In genomic region chr16:31918248-31918724, GRCm38 (mm10) we compare ENCODE assay signal across 8 mouse cellular contexts. TPM values are rescaled to one million over a fixed set of nuclear protein-coding genes. Genes with fewer than 3 reads are reported as not detected.
DNase-seq lines count a peak whose midpoint lies in the region; ATAC-seq and TF ChIP-seq lines count a peak whose summit lies in the region.

No protein-coding gene starts in this region.

- DNase-seq in brain, adult 2 months (ENCODE audit: low read depth, low spot score): peak; percentile 95
- peak; percentile 90 for DNase-seq in limb, embryonic 14.5 days (ENCODE audit: low spot score)
- peak; percentile 15 to 52 for DNase-seq in spleen, adult 2 months (ENCODE audit: low read depth in 1 of 2, low spot score in 2 of 2)

- no peaks in the 10 kb centered on the region for H3K27me3 ChIP-seq in C2C12 (ENCODE audit: control insufficient read depth, insufficient read depth, insufficient read length)
- H3K27me3 ChIP-seq in heart, embryonic 11.5 days (ENCODE audit: control insufficient read depth, insufficient read depth, low read length): no peaks in the 10 kb centered on the region
- H3K27me3 ChIP-seq in kidney, embryonic 14.5 days (ENCODE audit: control insufficient read depth, insufficient read depth, low read length): no peaks in the 10 kb centered on the region
- no peaks in the 10 kb centered on the region for H3K27me3 ChIP-seq in limb, embryonic 14.5 days (ENCODE audit: control insufficient read depth, insufficient read depth, low read length)
- no peaks in the 10 kb centered on the region for H3K27me3 ChIP-seq in midbrain, embryonic 16.5 days (ENCODE audit: control insufficient read depth, insufficient read depth, low read depth, low read length)
- no peaks in the 10 kb centered on the region for H3K27me3 ChIP-seq in spleen, adult 2 months (ENCODE audit: control insufficient read depth, insufficient read depth, low read length)

- TF ChIP-seq POLR2A in embryonic fibroblast, embryonic 13.5 days (IDR thresholded peaks at IDR 0.05; ENCODE audit: low read depth, low read length): no peak
- TF ChIP-seq POLR2A in limb, embryonic 14.5 days (IDR thresholded peaks at IDR 0.05; ENCODE audit: borderline replicate concordance, extremely low read depth, insufficient read depth, insufficient read length): no peak
- no peak for TF ChIP-seq POLR2A in spleen, adult 2 months (IDR thresholded peaks at IDR 0.05; ENCODE audit: low read depth, low read length)

- no peaks in the 10 kb centered on the region for H3K9me3 ChIP-seq in heart, embryonic 11.5 days (replicated peaks; ENCODE audit: control insufficient read depth, low read length)
- H3K9me3 ChIP-seq in kidney, embryonic 14.5 days (ENCODE audit: control insufficient read depth, low read length): no peaks in the 10 kb centered on the region
- no peaks in the 10 kb centered on the region for H3K9me3 ChIP-seq in limb, embryonic 14.5 days (ENCODE audit: control insufficient read depth, low read length)
- no peaks in the 10 kb centered on the region for H3K9me3 ChIP-seq in midbrain, embryonic 16.5 days (replicated peaks; ENCODE audit: control insufficient read depth, low read length, poor library complexity, severe bottlenecking)

- H3K79me2 ChIP-seq in C2C12 (ENCODE audit: control insufficient read depth, insufficient read depth): no peaks in the 10 kb centered on the region

- no peak overlapping the region for H3K27ac ChIP-seq in embryonic fibroblast, embryonic 13.5 days (ENCODE audit: insufficient read depth, low read length)
- no peak overlapping the region for H3K27ac ChIP-seq in heart, embryonic 11.5 days (ENCODE audit: low read depth, low read length)
- H3K27ac ChIP-seq in kidney, embryonic 14.5 days (ENCODE audit: low read depth, low read length): no peak overlapping the region
- H3K27ac ChIP-seq in limb, embryonic 14.5 days (replicated peaks; ENCODE audit: low read depth, low read length): no peak overlapping the region
- H3K27ac ChIP-seq in midbrain, embryonic 16.5 days (ENCODE audit: low read length): no peak overlapping the region; the same call in 1 of the 2 replicates
- H3K27ac ChIP-seq in spleen, adult 2 months (ENCODE audit: insufficient read depth, low read length): no peak overlapping the region

- no peak overlapping the region for H3ac ChIP-seq in C2C12 (ENCODE audit: control insufficient read depth, insufficient read length, low read depth)

- no peaks in the 10 kb centered on the region for H3K79me3 ChIP-seq in C2C12 (ENCODE audit: low read depth)

- peak; percentile 60 for TF ChIP-seq CTCF in C2C12 (IDR thresholded peaks at IDR 0.05; ENCODE audit: control insufficient read depth, insufficient read depth, insufficient read length)
- peak; percentile 79 for TF ChIP-seq CTCF in embryonic fibroblast, embryonic 13.5 days (IDR thresholded peaks at IDR 0.05; ENCODE audit: borderline replicate concordance, insufficient read depth, low read length)
- TF ChIP-seq CTCF in spleen, adult 2 months (IDR thresholded peaks at IDR 0.05; ENCODE audit: extremely low read depth, insufficient read depth, insufficient read length, insufficient replicate concordance): peak; percentile 69; the same call in 1 of the 2 replicates

- 5% methylated on average over 14 of the region's 14 CpGs for WGBS in heart, embryonic 11.5 days (ENCODE audit: insufficient replicate concordance)
- 4% methylated on average over 14 of the region's 14 CpGs for WGBS in kidney, embryonic 14.5 days
- WGBS in limb, embryonic 14.5 days: 3% methylated on average over 14 of the region's 14 CpGs
- 6% methylated on average over 14 of the region's 14 CpGs for WGBS in midbrain, embryonic 16.5 days
- 11% methylated on average over 14 of the region's 14 CpGs for WGBS in spleen, adult 2 months

- H3K4me1 ChIP-seq in embryonic fibroblast, embryonic 13.5 days (ENCODE audit: control insufficient read depth, insufficient read depth, low read length): no peaks in the 10 kb centered on the region
- H3K4me1 ChIP-seq in heart, embryonic 11.5 days (ENCODE audit: control insufficient read depth, insufficient read depth, low read length): no peaks in the 10 kb centered on the region
- no peaks in the 10 kb centered on the region for H3K4me1 ChIP-seq in kidney, embryonic 14.5 days (ENCODE audit: control insufficient read depth, insufficient read depth, low read length)
- H3K4me1 ChIP-seq in limb, embryonic 14.5 days (ENCODE audit: control insufficient read depth, insufficient read depth, low read length): peaks cover 5% of the 10 kb centered on the region; the same call in 1 of the 2 replicates
- H3K4me1 ChIP-seq in midbrain, embryonic 16.5 days (ENCODE audit: control insufficient read depth, insufficient read depth, low read length): no peaks in the 10 kb centered on the region; the same call in 1 of the 2 replicates
- H3K4me1 ChIP-seq in spleen, adult 2 months (ENCODE audit: control insufficient read depth, insufficient read depth, insufficient read length): no peaks in the 10 kb centered on the region

- H3K4me3 ChIP-seq in C2C12 (ENCODE audit: insufficient read depth, poor library complexity, severe bottlenecking): no peak overlapping the region
- no peak overlapping the region for H3K4me3 ChIP-seq in embryonic fibroblast, embryonic 13.5 days (ENCODE audit: insufficient read depth, low read length)
- no peak overlapping the region for H3K4me3 ChIP-seq in heart, embryonic 11.5 days (ENCODE audit: low read depth, low read length)
- 0 out of 2 replicates have a peak overlapping the region, but pooled peaks have one; percentile 13 for H3K4me3 ChIP-seq in kidney, embryonic 14.5 days (ENCODE audit: low read length)
- peak overlapping the region; percentile 8; the same call in 1 of the 2 replicates for H3K4me3 ChIP-seq in limb, embryonic 14.5 days (replicated peaks; ENCODE audit: low read length)
- no peak overlapping the region for H3K4me3 ChIP-seq in midbrain, embryonic 16.5 days (ENCODE audit: low read depth, low read length)
- H3K4me3 ChIP-seq in spleen, adult 2 months (ENCODE audit: extremely low read depth, insufficient read depth, insufficient read length): no peak overlapping the region

- no peak for ATAC-seq in heart, embryonic 11.5 days (replicated peaks; ENCODE audit: insufficient number of reproducible peaks, low FRiP score, low TSS enrichment)
- ATAC-seq in kidney, embryonic 14.5 days (ENCODE audit: low FRiP score, low TSS enrichment): peak; percentile 22; the same call in 1 of the 2 replicates
- ATAC-seq in limb, embryonic 14.5 days (ENCODE audit: low FRiP score, low read depth): peak; percentile 74; the same call in 1 of the 2 replicates
- ATAC-seq in midbrain, embryonic 16.5 days: peak; percentile 54; the same call in 1 of the 2 replicates

- peak overlapping the region; percentile 53 for H3K4me2 ChIP-seq in heart, embryonic 11.5 days
- H3K4me2 ChIP-seq in kidney, embryonic 14.5 days (replicated peaks; ENCODE audit: low read depth, low read length): peak overlapping the region; percentile 36
- H3K4me2 ChIP-seq in limb, embryonic 14.5 days (replicated peaks; ENCODE audit: low read depth, low read length, severe bottlenecking): peak overlapping the region; percentile 41
- H3K4me2 ChIP-seq in midbrain, embryonic 16.5 days (ENCODE audit: low read length): peak overlapping the region; percentile 33

- H3K36me3 ChIP-seq in C2C12 (ENCODE audit: control insufficient read depth, insufficient read depth): no peaks in the 10 kb centered on the region
- no peaks in the 10 kb centered on the region for H3K36me3 ChIP-seq in heart, embryonic 11.5 days (ENCODE audit: control insufficient read depth, insufficient read depth, low read length)
- H3K36me3 ChIP-seq in kidney, embryonic 14.5 days (ENCODE audit: control insufficient read depth, insufficient read depth, low read length): no peaks in the 10 kb centered on the region
- H3K36me3 ChIP-seq in limb, embryonic 14.5 days (ENCODE audit: control insufficient read depth, insufficient read depth, low read length): no peaks in the 10 kb centered on the region
- H3K36me3 ChIP-seq in midbrain, embryonic 16.5 days (ENCODE audit: control insufficient read depth, insufficient read depth, low read length): no peaks in the 10 kb centered on the region
- no peaks in the 10 kb centered on the region for H3K36me3 ChIP-seq in spleen, adult 2 months (ENCODE audit: control insufficient read depth, insufficient read depth, low read length)

- no peak overlapping the region for H3K9ac ChIP-seq in heart, embryonic 11.5 days (ENCODE audit: low read depth, low read length)
- 0 out of 2 replicates have a peak overlapping the region, but pooled peaks have one; percentile 20 for H3K9ac ChIP-seq in kidney, embryonic 14.5 days (ENCODE audit: low read depth, low read length)
- 0 out of 2 replicates have a peak overlapping the region, but pooled peaks have one; percentile 34 for H3K9ac ChIP-seq in limb, embryonic 14.5 days (ENCODE audit: low read depth, low read length, severe bottlenecking)
- peak overlapping the region; percentile 31; the same call in 1 of the 2 replicates for H3K9ac ChIP-seq in midbrain, embryonic 16.5 days (ENCODE audit: low read depth, low read length)

RNA-seq across cellular contexts. Expression of gene Pigz, which starts 15.4 kb away (rescaled TPM):
- 0.05 TPM for polyA plus RNA-seq in C2C12 (2012; fragmentation: generic; extraction: Trizol)
- not detected in 2 replicates for polyA plus RNA-seq in embryonic fibroblast, embryonic 13.5 days (2011; ENCODE audit: insufficient read length, low read depth, missing spikeins)
- polyA plus RNA-seq in heart, embryonic 11.5 days (2014; fragmentation: Nextera tagmentation; extraction: Ambion mirVana): 0.55 TPM in 1 of 2 replicates, not detected in the other
- polyA plus RNA-seq in kidney, embryonic 14.5 days (2014; fragmentation: Nextera tagmentation; extraction: Ambion mirVana): 0.27 and 0.97 TPM in 2 replicates
- polyA plus RNA-seq in limb, embryonic 14.5 days (2012; rRNA removed): 0.20 and 0.35 TPM in 2 replicates
- polyA plus RNA-seq in limb, embryonic 14.5 days (2014; fragmentation: Nextera tagmentation; extraction: Ambion mirVana): 0.32 and 0.50 TPM in 2 replicates
- 2.7 and 3.5 TPM in 2 replicates for polyA plus RNA-seq in midbrain, embryonic 16.5 days (2015; fragmentation: Nextera tagmentation; extraction: Ambion mirVana)
- 6.9 and 7.8 TPM in 2 replicates for polyA plus RNA-seq in spleen, adult 2 months (2012; rRNA removed)

RNA-seq across cellular contexts. Expression of gene 0610012G03Rik, which starts 30.0 kb away (rescaled TPM):
- 46.3 TPM for polyA plus RNA-seq in C2C12 (2012; fragmentation: generic; extraction: Trizol)
- 16.8 and 19.0 TPM in 2 replicates for polyA plus RNA-seq in embryonic fibroblast, embryonic 13.5 days (2011; ENCODE audit: insufficient read length, low read depth, missing spikeins)
- polyA plus RNA-seq in heart, embryonic 11.5 days (2014; fragmentation: Nextera tagmentation; extraction: Ambion mirVana): 105 and 113 TPM in 2 replicates
- polyA plus RNA-seq in kidney, embryonic 14.5 days (2014; fragmentation: Nextera tagmentation; extraction: Ambion mirVana): 96.4 and 99.1 TPM in 2 replicates
- 55.4 and 72.1 TPM in 2 replicates for polyA plus RNA-seq in limb, embryonic 14.5 days (2012; rRNA removed)
- polyA plus RNA-seq in limb, embryonic 14.5 days (2014; fragmentation: Nextera tagmentation; extraction: Ambion mirVana): 99.4 and 100 TPM in 2 replicates
- polyA plus RNA-seq in midbrain, embryonic 16.5 days (2015; fragmentation: Nextera tagmentation; extraction: Ambion mirVana): 114 and 117 TPM in 2 replicates
- 37.6 and 68.9 TPM in 2 replicates for polyA plus RNA-seq in spleen, adult 2 months (2012; rRNA removed)

RNA-seq across cellular contexts. Expression of gene Ncbp2, which starts 30.0 kb away (rescaled TPM):
- polyA plus RNA-seq in C2C12 (2012; fragmentation: generic; extraction: Trizol): 34.4 TPM
- 73.8 and 91.5 TPM in 2 replicates for polyA plus RNA-seq in embryonic fibroblast, embryonic 13.5 days (2011; ENCODE audit: insufficient read length, low read depth, missing spikeins)
- polyA plus RNA-seq in heart, embryonic 11.5 days (2014; fragmentation: Nextera tagmentation; extraction: Ambion mirVana): 87.5 and 90.0 TPM in 2 replicates
- 117 and 123 TPM in 2 replicates for polyA plus RNA-seq in kidney, embryonic 14.5 days (2014; fragmentation: Nextera tagmentation; extraction: Ambion mirVana)
- 60.0 and 124 TPM in 2 replicates for polyA plus RNA-seq in limb, embryonic 14.5 days (2012; rRNA removed)
- 104 and 115 TPM in 2 replicates for polyA plus RNA-seq in limb, embryonic 14.5 days (2014; fragmentation: Nextera tagmentation; extraction: Ambion mirVana)
- 103 and 105 TPM in 2 replicates for polyA plus RNA-seq in midbrain, embryonic 16.5 days (2015; fragmentation: Nextera tagmentation; extraction: Ambion mirVana)
- polyA plus RNA-seq in spleen, adult 2 months (2012; rRNA removed): 3.3 and 5.9 TPM in 2 replicates

RNA-seq across cellular contexts. Expression of gene Meltf, which starts 39.7 kb away (rescaled TPM):
- not detected for polyA plus RNA-seq in C2C12 (2012; fragmentation: generic; extraction: Trizol)
- not detected in 2 replicates for polyA plus RNA-seq in embryonic fibroblast, embryonic 13.5 days (2011; ENCODE audit: insufficient read length, low read depth, missing spikeins)
- polyA plus RNA-seq in heart, embryonic 11.5 days (2014; fragmentation: Nextera tagmentation; extraction: Ambion mirVana): not detected in 2 replicates
- polyA plus RNA-seq in kidney, embryonic 14.5 days (2014; fragmentation: Nextera tagmentation; extraction: Ambion mirVana): 0.10 TPM in 1 of 2 replicates, not detected in the other
- 9.6 and 12.7 TPM in 2 replicates for polyA plus RNA-seq in limb, embryonic 14.5 days (2012; rRNA removed)
- polyA plus RNA-seq in limb, embryonic 14.5 days (2014; fragmentation: Nextera tagmentation; extraction: Ambion mirVana): 2.3 and 3.1 TPM in 2 replicates
- polyA plus RNA-seq in midbrain, embryonic 16.5 days (2015; fragmentation: Nextera tagmentation; extraction: Ambion mirVana): 0.07 and 0.28 TPM in 2 replicates
- polyA plus RNA-seq in spleen, adult 2 months (2012; rRNA removed): 0.07 and 0.09 TPM in 2 replicates

Comparison
In these comparisons a context has a peak if more than half of its experiments do, and no peak if none do; other contexts are left out.
1. H3K4me3 ChIP-seq: peak in kidney, embryonic 14.5 days (single experiment) and limb, embryonic 14.5 days (single experiment); none in C2C12 (single experiment), embryonic fibroblast, embryonic 13.5 days (single experiment), heart, embryonic 11.5 days (single experiment), midbrain, embryonic 16.5 days (single experiment) and spleen, adult 2 months (single experiment).
2. DNase-seq: peak in every context shown above with its lines; median percentile 95 in brain, adult 2 months; 90 in limb, embryonic 14.5 days; 34 in spleen, adult 2 months.
3. Peak in every context shown above with its lines, with median percentiles within 50 percentile points of each other: CTCF ChIP-seq and H3K4me2 ChIP-seq.